Mouse (Mus musculus): ENCODE data around the gene Gdf3.
"Not testable (repeated sequence)": the region's sequence is repeated elsewhere in the genome, so short reads cannot be mapped to it uniquely, and the experiment has no call there.

The Gdf3 gene

GRCm38 (mm10) chr6:122606661-122607060, 3.2 kb downstream of the Gdf3 start:
- no peak for DNase-seq (ENCODE audit: low read depth in 1 of 2, low spot score in 2 of 2)

GRCm38 (mm10) chr6:122605483-122605882, 4.4 kb downstream of the Gdf3 start:
- DNase-seq (ENCODE audit: low read depth in 1 of 2, low spot score in 2 of 2), result no peak

- no peak for DNase-seq (ENCODE audit: low read depth in 1 of 2, low spot score in 2 of 2)
These were observed 5.6 kb downstream of the Gdf3 start for GRCm38 (mm10) chr6:122604260-122604659.

GRCm38 (mm10) chr6:122602992-122603322, 6.9 kb downstream of the Gdf3 start:
- no peak for DNase-seq (ENCODE audit: low read depth in 1 of 2, low spot score in 2 of 2)

GRCm38 (mm10) chr6:122602242-122602991, 7.5 kb downstream of the Gdf3 start, which contains the start of gene Apobec1:
TSS of gene Apobec1 (minus strand) at chr6:122602444.
- DNase-seq (ENCODE audit: low read depth in 1 of 2, low spot score in 2 of 2), result peak; percentile 60 to 77

GRCm38 (mm10) chr6:122601615-122602014, 8.3 kb downstream of the Gdf3 start:
- DNase-seq (ENCODE audit: low read depth in 1 of 2, low spot score in 2 of 2), result no peak

- DNase-seq (ENCODE audit: low read depth in 1 of 2, low spot score in 2 of 2), result no peak
These were observed 8.9 kb downstream of the Gdf3 start for GRCm38 (mm10) chr6:122601031-122601430.

- DNase-seq (ENCODE audit: low read depth in 1 of 2, low spot score in 2 of 2), result no peak
These were observed 9.7 kb downstream of the Gdf3 start for GRCm38 (mm10) chr6:122600066-122600646.

- DNase-seq (ENCODE audit: low read depth in 1 of 2, low spot score in 2 of 2), result no peak
These were observed 10.7 kb downstream of the Gdf3 start for GRCm38 (mm10) chr6:122599054-122599737.

- DNase-seq (ENCODE audit: low read depth in 1 of 2, low spot score in 2 of 2), result no peak
These were observed 11.5 kb downstream of the Gdf3 start for GRCm38 (mm10) chr6:122598436-122598835.

GRCm38 (mm10) chr6:122598014-122598413, 11.9 kb downstream of the Gdf3 start:
- no peak for DNase-seq (ENCODE audit: low read depth in 1 of 2, low spot score in 2 of 2)

GRCm38 (mm10) chr6:122596608-122597007, 13.3 kb downstream of the Gdf3 start:
- no peak for DNase-seq (ENCODE audit: low read depth in 1 of 2, low spot score in 2 of 2)

- DNase-seq (ENCODE audit: low read depth in 1 of 2, low spot score in 2 of 2), result no peak
These were observed 14.2 kb downstream of the Gdf3 start for GRCm38 (mm10) chr6:122595637-122596036.

GRCm38 (mm10) chr6:122592905-122593304, 17.0 kb downstream of the Gdf3 start:
- no peak for DNase-seq (ENCODE audit: low read depth in 1 of 2, low spot score in 2 of 2)

GRCm38 (mm10) chr6:122591027-122591758, 18.7 kb downstream of the Gdf3 start:
- DNase-seq (ENCODE audit: low read depth in 1 of 2, low spot score in 2 of 2), result no peak

GRCm38 (mm10) chr6:122579086-122579485, 30.8 kb downstream of the Gdf3 start:
- no peak for DNase-seq (ENCODE audit: low read depth in 1 of 2, low spot score in 2 of 2)

- no peak for DNase-seq (ENCODE audit: low read depth in 1 of 2, low spot score in 2 of 2)
These were observed 32.9 kb downstream of the Gdf3 start for GRCm38 (mm10) chr6:122577030-122577429.

GRCm38 (mm10) chr6:122575037-122575436, 34.9 kb downstream of the Gdf3 start:
- not testable (repeated sequence) for DNase-seq (ENCODE audit: low read depth in 1 of 2, low spot score in 2 of 2)

- DNase-seq (ENCODE audit: low read depth in 1 of 2, low spot score in 2 of 2), result no peak
These were observed 38.3 kb downstream of the Gdf3 start for GRCm38 (mm10) chr6:122571617-122571959.

- DNase-seq (ENCODE audit: low read depth in 1 of 2, low spot score in 2 of 2), result peak in 1 of 2 experiments; percentile 50
These were observed 38.9 kb downstream of the Gdf3 start for GRCm38 (mm10) chr6:122570695-122571616.

GRCm38 (mm10) chr6:122569762-122570161, 40.1 kb downstream of the Gdf3 start:
- no peak for DNase-seq (ENCODE audit: low read depth in 1 of 2, low spot score in 2 of 2)

Measured in monocyte, adult 2 months (primary cell).